Mouse (Mus musculus): ENCODE measurements around the gene Eva1b. TPM values are rescaled to one million over a fixed set of nuclear protein-coding genes. Genes with fewer than 3 reads are reported as not detected.

The Eva1b gene
- total RNA-seq, 4 experiments from 2014 or later: 2.0 to 4.9 (median 2.6) TPM

- DNase-seq (ENCODE audit: low spot score in 2 of 2): no peak
These were observed 28.5 kb upstream of the Eva1b start for GRCm38 (mm10) chr4:126119051-126119450.

- no peak for DNase-seq (ENCODE audit: low spot score in 2 of 2)
These were observed 27.5 kb upstream of the Eva1b start for GRCm38 (mm10) chr4:126120052-126120451.

GRCm38 (mm10) chr4:126120506-126120905 lies 27.0 kb upstream of the Eva1b start:
- DNase-seq (ENCODE audit: low spot score in 2 of 2): no peak

- DNase-seq (ENCODE audit: low spot score in 2 of 2): no peak
These were observed 24.1 kb upstream of the Eva1b start for GRCm38 (mm10) chr4:126123309-126124040.

GRCm38 (mm10) chr4:126130502-126130901 lies 17.0 kb upstream of the Eva1b start:
- DNase-seq (ENCODE audit: low spot score in 2 of 2): no peak

GRCm38 (mm10) chr4:126131290-126132121 lies 16.0 kb upstream of the Eva1b start:
- DNase-seq (ENCODE audit: low spot score in 2 of 2): no peak

GRCm38 (mm10) chr4:126132636-126133264 lies 14.8 kb upstream of the Eva1b start:
- no peak for DNase-seq (ENCODE audit: low spot score in 2 of 2)

- DNase-seq (ENCODE audit: low spot score in 2 of 2): no peak
These were observed 13.3 kb upstream of the Eva1b start for GRCm38 (mm10) chr4:126134236-126134635.

GRCm38 (mm10) chr4:126134639-126135038 lies 12.9 kb upstream of the Eva1b start:
- no peak for DNase-seq (ENCODE audit: low spot score in 2 of 2)

- no peak for DNase-seq (ENCODE audit: low spot score in 2 of 2)
These were observed 9.8 kb upstream of the Eva1b start for GRCm38 (mm10) chr4:126137773-126138172.

- DNase-seq (ENCODE audit: low spot score in 2 of 2): no peak
These were observed 6.5 kb upstream of the Eva1b start for GRCm38 (mm10) chr4:126141021-126141420.

GRCm38 (mm10) chr4:126145396-126145795 lies 2.1 kb upstream of the Eva1b start:
- no peak for DNase-seq (ENCODE audit: low spot score in 2 of 2)

- DNase-seq (ENCODE audit: low spot score in 2 of 2): no peak
These were observed 491 bp upstream of the Eva1b start for GRCm38 (mm10) chr4:126146974-126147532.

- DNase-seq (ENCODE audit: low spot score in 2 of 2): peak; percentile 45 to 66
These were observed 817 bp downstream of the Eva1b start for GRCm38 (mm10) chr4:126148161-126148961.

- no peak for DNase-seq (ENCODE audit: low spot score in 2 of 2)
These were observed 1.6 kb downstream of the Eva1b start for GRCm38 (mm10) chr4:126149041-126149676.

GRCm38 (mm10) chr4:126149798-126150197 lies 2.3 kb downstream of the Eva1b start:
- no peak for DNase-seq (ENCODE audit: low spot score in 2 of 2)

GRCm38 (mm10) chr4:126150297-126150948 lies 2.9 kb downstream of the Eva1b start:
- DNase-seq (ENCODE audit: low spot score in 2 of 2): peak; percentile 71 to 76

- DNase-seq (ENCODE audit: low spot score in 2 of 2): no peak
These were observed 3.4 kb downstream of the Eva1b start for GRCm38 (mm10) chr4:126150949-126151320.

GRCm38 (mm10) chr4:126151701-126152440 lies 4.3 kb downstream of the Eva1b start:
- no peak for DNase-seq (ENCODE audit: low spot score in 2 of 2)
